Comparison of ENCODE assay signal across 8 mouse cellular contexts in the genomic region with DNA sequence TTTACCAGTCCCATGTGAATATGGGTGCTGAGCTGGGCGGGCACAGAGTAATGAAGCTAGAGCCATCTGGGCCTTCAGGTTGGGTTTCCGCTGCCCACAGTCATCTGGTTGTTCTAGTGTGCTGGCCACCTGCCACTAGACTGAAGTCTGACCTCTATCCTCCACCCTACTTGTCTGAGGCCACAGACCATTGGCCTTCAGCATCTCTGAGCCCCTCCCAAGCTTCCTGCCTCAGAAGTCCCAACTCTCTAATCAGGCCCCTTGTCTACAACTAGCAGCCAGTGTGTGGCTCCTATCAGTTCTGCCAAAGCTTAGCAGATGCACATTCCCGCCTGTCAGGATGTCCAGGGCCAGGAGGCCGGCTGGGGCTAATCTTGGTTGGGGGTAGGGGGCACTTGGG.
A peak's percentile ranks its signal among the peaks of the same experiment; 100 is the strongest.
DNase-seq lines count a peak whose midpoint lies in the region; ATAC-seq and TF ChIP-seq lines count a peak whose summit lies in the region.
"Had no signal": no experiment of that assay in that cellular context is flagged by ENCODE, and none has a peak within 500 bp of the region (broad histone marks: within the 10 kb centered on the region; RNA-seq: fewer than 3 reads in every experiment).

No protein-coding gene starts in this region.

- intact Hi-C loops in gastrocnemius, postnatal 36 days (cut with DNase I): no loop called here

- no peak for TF ChIP-seq CTCF in liver, postnatal 0 days (IDR thresholded peaks at IDR 0.05; ENCODE audit: low read depth)

- H3K4me1 ChIP-seq in embryonic facial prominence, embryonic 12.5 days: peaks cover 28% of the 10 kb centered on the region
- peaks cover 91% of the 10 kb centered on the region for H3K4me1 ChIP-seq in liver, postnatal 0 days (ENCODE audit: insufficient read depth)

- ATAC-seq in embryonic facial prominence, embryonic 12.5 days (ENCODE audit: insufficient number of reproducible peaks, insufficient read depth, low FRiP score, low TSS enrichment): no peak
- peak; percentile 12 for ATAC-seq in liver, postnatal 0 days
- no peak for ATAC-seq in cerebellum, adult (ENCODE audit: insufficient number of reproducible peaks, low FRiP score, low TSS enrichment)

- H3K9ac ChIP-seq in embryonic facial prominence, embryonic 12.5 days: no peak overlapping the region
- no peak overlapping the region for H3K9ac ChIP-seq in liver, postnatal 0 days (replicated peaks)

- no peaks in the 10 kb centered on the region for H3K27me3 ChIP-seq in embryonic facial prominence, embryonic 12.5 days
- H3K27me3 ChIP-seq in liver, postnatal 0 days (ENCODE audit: insufficient read depth, low read length): no peaks in the 10 kb centered on the region

- TF ChIP-seq EP300 in liver, postnatal 0 days (IDR thresholded peaks at IDR 0.05; ENCODE audit: low read depth): peak; percentile 86

- no peak overlapping the region for H3K4me3 ChIP-seq in embryonic facial prominence, embryonic 12.5 days
- no peak overlapping the region for H3K4me3 ChIP-seq in liver, postnatal 0 days (ENCODE audit: low read depth, low read length)
- H3K4me3 ChIP-seq: erythroblast, embryonic 14.5 days had no signal

- peaks cover 23% of the 10 kb centered on the region for H3K36me3 ChIP-seq in embryonic facial prominence, embryonic 12.5 days
- no peaks in the 10 kb centered on the region for H3K36me3 ChIP-seq in liver, postnatal 0 days (replicated peaks; ENCODE audit: insufficient read depth, low read length)

- 69% methylated on average over 4 of the region's 4 CpGs for WGBS in embryonic facial prominence, embryonic 12.5 days
- WGBS in liver, postnatal 0 days (ENCODE audit: insufficient replicate concordance): 53% methylated on average over 4 of the region's 4 CpGs

- peak overlapping the region; percentile 23; the same call in 1 of the 2 replicates for H3K27ac ChIP-seq in embryonic facial prominence, embryonic 12.5 days
- H3K27ac ChIP-seq in liver, postnatal 0 days (ENCODE audit: low read depth): peak overlapping the region; percentile 92

- no peaks in the 10 kb centered on the region for H3K9me3 ChIP-seq in embryonic facial prominence, embryonic 12.5 days
- H3K9me3 ChIP-seq in liver, postnatal 0 days (ENCODE audit: low read length): no peaks in the 10 kb centered on the region

- H3K4me2 ChIP-seq in embryonic facial prominence, embryonic 12.5 days (replicated peaks): no peak overlapping the region
- H3K4me2 ChIP-seq in liver, postnatal 0 days (ENCODE audit: low read depth, low read length): peak overlapping the region; percentile 33; the same call in 1 of the 2 replicates

- DNase-seq in lung, postnatal 10 days: peak; percentile 39
- DNase-seq in lung, postnatal 36 days: no peak
- DNase-seq in heart, postnatal 4 days: peak; percentile 46
- peak; percentile 57 for DNase-seq in liver, postnatal 0 days
- DNase-seq in gastrocnemius, postnatal 36 days: no peak

Comparison
In these comparisons a context has a peak if more than half of its experiments do, and no peak if none do; other contexts are left out.
1. DNase-seq: peak in lung, postnatal 10 days (single experiment), heart, postnatal 4 days (single experiment) and liver, postnatal 0 days (single experiment); none in lung, postnatal 36 days (single experiment) and gastrocnemius, postnatal 36 days (0 of 2).